Mouse (Mus musculus) cerebellum, adult 9-11 months (tissue): Measurements from ENCODE around the gene Eid2b.

Source experiments
- DNase-seq: peaks from one replicate; pipeline ENCODE4 v3.0.0; 2022

Eid2b gene

DNA sequence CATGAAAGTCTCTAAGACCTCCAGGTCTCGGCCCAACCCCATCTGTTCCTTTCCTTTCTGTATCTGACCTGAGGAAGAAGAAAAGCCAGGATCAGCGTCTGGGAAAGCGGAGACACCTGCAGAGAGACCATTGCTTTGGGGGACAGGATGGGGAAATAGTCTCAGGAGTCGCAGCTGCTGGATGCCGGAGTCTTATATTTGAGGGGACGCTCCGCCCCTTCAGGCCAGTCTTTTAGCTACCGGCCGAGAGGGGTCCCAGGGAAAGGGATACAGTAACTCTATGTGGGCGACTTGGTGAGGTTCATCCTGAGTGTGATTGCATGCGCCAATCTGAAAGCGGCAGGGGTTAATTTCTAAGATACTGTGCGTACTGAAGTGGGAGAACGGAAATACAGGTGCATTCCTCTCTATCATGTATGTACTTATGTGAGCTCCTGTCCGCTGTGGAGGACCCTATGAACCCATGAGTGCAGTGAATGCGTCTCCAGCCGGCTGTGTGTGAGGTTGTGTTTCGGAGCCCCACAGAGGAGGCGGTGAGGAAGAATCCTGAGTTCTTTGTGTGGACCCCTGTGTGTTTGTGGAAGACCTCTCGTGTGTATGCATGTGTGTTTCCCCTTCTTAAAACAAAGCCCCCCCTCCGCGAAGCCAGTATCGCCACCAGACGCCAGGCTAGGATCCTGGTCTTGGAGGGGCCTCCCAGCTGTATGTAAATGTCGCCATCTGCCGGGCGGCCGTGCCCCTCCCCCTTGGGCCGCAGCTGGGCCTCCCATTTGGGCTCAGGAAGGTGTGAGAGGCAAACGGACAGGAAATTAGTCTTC is 24.3 kb downstream of the Eid2b start, which contains the start of gene Dll3:
TSS of gene Dll3 (minus strand) at position 623 of the 818 bp plus-strand sequence.
- DNase-seq = no peak

DNA sequence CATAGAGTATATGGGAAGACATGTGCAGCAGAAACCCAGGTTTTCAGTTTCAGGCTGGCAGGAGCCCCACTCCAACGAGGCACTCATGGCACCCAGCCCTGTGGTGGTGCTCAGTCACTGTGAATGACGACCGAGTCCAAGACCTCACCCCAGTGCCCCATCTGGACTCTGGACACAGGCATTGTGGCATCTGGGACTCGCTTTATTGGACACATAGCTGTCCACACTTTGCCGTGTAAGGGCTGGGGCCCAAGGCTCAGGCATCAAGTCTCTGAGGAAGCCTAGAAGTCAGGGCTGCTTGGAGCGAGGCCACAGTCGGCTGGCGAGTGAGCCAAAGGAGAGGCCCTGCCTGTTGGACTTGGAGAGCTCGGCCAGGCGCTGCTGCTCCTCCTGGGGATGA is 28.1 kb downstream of the Eid2b start:
- DNase-seq = no peak

DNA sequence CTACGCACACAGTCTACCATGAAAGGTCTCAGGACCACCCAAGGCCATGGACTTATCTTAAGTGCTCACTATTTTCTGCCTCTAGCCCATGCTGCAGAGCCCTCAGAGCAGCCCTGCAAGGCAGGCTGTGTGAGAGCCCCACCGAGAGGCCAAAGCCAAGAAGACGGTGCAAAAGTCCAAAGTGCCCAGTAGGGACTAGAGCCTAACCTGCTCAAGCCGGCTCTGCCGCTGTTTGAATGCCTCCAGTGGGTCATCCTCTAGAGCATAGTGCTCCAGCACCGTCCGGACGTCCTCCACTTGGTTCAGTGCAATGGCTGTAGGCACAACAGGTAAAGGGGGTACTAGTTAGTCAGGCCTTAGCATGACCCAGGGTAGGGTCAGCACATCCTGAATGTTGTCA is 28.7 kb downstream of the Eid2b start:
- DNase-seq = no peak

DNA sequence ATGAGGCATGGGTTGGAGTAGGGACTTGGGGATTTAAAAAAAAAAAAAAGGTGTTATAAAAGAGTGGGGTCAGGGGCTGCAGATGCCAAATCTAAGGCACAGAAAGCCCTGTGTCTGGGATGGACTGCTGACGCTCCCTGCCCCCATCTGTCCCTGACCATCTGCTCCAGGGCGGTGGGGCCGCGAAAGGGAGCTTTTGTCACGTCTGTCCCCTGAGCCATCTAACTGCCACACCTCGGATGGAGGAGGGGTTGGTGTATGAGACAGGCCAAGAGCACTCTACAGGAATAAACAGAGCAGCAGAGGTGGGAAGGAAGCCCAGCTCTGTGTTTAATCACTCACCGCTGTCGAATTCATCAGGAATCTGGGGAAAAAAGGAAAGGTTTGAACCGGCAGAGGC is 32.2 kb downstream of the Eid2b start:
- DNase-seq = no peak

DNA sequence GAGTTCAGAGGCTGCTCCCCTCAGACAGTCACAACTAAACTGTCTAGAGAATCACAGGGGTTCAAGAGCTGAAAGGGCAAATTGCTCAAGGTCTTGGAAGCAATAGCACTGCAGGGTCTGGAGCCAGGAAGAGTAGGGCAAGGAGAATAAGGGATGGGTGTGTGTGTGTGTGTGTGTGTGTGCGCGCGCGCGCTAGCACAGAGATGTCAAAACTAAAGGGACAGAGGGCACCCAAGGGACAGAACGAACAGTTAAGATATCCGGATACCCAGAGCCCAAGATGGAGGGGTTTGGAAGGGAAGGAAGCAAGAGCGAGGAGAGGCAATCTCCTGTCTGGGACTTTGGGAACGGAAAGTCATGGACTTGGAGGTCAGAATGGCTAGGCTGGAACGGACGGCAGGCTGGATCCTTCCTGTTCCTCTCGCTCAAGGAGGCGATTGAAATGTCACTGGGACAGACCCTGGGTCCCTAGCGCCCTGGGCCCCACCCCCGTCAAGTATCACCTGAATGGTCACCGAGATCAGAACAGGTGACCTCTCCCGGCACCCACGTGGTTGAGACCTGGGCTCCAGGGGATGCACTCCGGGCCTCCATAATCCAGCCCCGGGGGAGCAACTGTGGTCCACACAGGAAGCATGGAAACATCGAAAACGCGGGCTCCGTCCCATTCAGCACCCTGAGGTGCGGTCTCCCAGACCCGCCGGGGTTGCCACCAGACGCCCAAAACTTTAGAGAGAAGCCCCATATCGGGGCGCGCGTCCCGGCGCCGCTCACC is 33.8 kb downstream of the Eid2b start:
- no peak for DNase-seq

DNA sequence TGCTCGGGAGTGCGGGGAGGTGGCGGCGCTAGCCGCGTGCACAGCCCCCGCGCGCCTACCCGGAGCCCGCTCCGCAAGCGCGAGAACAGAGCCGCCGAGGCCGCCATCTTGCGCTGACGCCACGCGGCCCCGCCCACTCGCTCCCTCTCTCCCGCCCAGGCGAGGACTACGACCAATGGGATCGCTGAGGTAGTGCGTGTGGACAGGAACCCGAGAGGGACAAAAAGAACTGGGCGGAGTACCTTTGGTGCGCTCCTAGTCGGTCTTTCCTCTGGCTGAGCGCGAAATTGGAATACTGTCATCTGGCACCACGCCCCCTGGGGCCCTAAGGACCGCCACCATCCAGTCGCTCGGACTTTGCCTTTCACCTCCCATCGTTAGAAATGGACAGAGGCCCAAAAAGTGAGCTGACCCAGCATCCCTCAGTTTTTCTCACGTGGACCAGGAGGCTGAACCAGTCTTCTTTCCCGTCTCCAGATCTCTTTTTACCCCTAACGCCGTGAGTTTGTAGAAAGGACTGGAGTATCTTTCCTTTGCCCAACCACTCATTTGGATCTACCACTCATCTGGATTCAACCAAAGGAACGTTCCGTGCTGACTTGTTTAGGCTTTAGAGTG is 34.5 kb downstream of the Eid2b start, which contains the start of gene Timm50:
TSS of gene Timm50 (minus strand) at position 147 of the 618 bp plus-strand sequence.
- DNase-seq = peak; percentile 98

DNA sequence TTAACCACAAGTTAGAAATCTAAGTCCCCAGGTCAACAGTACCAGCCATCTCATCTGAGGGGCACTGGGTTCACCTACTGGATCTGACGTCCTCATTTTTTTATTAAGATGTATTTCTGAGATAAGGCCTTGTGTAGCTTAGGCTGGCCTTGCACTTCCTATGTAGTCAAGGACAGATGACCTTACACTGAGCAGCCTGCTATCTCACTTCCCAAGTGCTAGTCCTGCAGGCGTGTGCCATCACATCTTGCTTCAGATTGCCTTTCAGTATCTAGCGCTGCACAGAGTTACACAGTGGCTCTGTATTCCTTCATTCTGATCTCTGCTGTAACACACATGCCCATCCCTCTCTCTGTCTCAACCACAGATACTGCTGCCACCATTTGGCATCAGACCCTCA is 40.5 kb downstream of the Eid2b start:
- DNase-seq = no peak

DNA sequence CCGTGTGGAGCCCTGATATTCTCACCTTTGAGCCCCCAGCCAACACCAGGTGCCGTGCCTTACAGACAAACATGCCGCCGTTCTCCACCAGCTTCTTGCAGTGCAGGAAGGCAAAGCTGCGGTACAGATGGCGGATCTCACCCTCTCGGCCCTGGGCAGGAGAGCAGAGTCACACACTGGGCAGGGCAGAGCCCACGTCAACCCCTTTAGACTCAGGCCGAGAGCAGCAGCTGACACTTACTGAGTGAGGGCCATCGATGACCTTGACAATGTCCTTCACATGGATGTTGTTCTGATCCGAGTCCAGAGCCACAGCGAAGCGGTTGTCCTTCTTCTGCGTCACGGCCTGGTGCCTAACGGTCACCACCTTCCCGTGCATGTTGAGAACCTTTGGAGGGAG is 41.2 kb downstream of the Eid2b start:
- no peak for DNase-seq

DNA sequence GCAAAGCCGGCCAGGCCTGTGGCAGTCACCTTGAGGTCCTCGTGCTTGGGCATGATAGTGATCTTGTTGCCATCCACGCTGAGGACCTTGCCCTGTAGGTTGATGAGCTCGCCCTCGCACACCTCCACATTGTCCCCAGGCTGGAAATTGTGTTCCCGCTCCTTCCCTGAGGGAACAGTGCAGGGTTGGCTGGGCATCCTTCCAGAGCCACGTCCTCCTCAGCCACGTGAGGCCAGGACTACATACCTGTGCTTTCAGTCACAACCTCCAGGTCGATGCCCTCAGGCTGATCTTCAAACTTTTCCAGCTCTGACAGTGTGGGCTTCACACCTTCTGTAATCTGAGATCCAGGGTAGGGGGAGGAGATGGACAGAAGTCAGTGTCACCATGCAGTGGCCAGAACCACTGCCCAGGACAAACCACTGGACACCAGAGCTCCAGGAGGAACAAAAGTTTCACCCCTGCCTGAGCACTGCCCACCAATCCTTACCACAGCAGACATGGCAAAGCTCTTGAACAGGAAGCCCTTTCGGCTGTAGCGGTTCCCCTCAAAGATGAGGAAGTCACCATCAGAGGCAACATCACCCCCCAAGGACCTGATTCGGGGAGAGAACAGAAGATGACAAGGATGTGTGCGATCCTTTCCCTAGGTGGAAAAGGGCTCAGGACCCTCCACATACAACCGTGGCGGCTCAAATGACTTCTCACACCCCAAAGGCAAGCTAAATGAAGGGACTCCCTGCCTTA is 44.6 kb downstream of the Eid2b start:
- no peak for DNase-seq

DNA sequence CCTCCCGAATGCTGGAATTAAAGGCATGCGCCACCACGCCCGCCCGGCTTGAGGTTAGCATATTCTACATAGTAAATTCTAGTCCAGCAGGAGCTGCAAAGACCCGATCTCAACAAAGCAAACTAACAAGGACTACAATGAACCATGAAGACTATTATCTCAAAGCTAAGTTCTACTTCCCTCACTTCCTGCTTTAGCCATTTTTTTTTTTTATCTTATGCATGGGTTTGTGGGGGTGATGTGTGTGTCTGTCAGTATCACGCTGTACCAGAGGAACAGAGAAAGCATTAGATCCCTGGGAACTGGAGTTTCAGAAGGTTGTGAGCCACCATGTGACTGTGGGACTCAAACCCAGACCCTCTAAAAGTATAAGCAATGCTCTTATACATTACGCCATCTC is 47.8 kb downstream of the Eid2b start:
- DNase-seq = no peak

DNA sequence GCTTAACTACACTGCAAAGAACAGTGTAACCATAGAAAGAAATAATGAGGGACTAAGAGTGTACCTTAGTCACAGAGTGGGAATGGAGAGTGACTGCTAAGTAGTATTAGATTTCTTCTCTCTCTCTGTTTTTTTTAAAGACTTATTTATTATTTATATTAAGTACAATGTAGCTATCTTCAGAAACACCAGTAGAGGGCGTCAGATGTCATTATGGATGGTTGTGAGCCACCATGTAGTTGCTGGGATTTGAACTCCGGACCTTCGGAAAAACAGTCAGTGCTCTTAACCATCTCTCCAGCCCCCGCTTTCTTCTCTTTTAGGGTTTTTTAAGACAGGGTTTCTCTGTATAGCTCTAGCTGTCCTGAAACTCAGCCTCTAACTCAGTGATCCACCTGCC is 48.9 kb downstream of the Eid2b start:
- DNase-seq = no peak

DNA sequence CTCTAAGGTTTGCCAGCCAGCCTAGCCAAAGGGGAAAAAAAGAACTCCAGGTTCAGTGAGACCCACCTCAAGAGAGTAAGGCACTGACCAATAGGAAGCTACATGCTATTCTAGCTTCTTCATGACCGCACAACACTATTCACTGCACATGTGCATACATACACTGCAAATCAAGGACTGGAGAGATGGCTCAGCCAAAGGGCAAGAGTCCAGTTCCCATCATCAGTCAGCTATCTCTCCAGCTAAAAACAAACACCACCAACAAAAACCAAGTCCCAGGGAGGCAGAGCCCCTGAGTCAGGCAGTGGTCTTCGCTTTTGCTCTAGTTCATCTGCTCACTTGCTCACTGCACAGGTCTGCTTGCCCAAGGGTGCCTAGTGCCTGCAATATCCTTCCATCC is 50.7 kb downstream of the Eid2b start:
- no peak for DNase-seq
